ENCODE assay signal across 26 mouse cellular contexts in genomic region chr16:5836744-5837143, GRCm38 (mm10). TPM values are rescaled to one million over a fixed set of nuclear protein-coding genes. Genes with fewer than 3 reads are reported as not detected.
"Had no signal": no experiment of that assay in that cellular context is flagged by ENCODE, and none has a peak within 500 bp of the region (broad histone marks: within the 10 kb centered on the region; RNA-seq: fewer than 3 reads in every experiment).

No protein-coding gene starts in this region.

- H3K9ac ChIP-seq: heart, embryonic 12.5 days; hindbrain, embryonic 13.5 days; hindbrain, embryonic 15.5 days; kidney, embryonic 15.5 days; limb, embryonic 13.5 days; limb, embryonic 15.5 days; liver, embryonic 12.5 days; liver, embryonic 14.5 days had no signal

- H3K27ac ChIP-seq: heart, embryonic 10.5 days; hindbrain, embryonic 13.5 days; hindbrain, embryonic 15.5 days; hindbrain, postnatal 0 days; kidney, embryonic 15.5 days; kidney, postnatal 0 days; limb, embryonic 13.5 days; limb, embryonic 15.5 days; liver, embryonic 12.5 days; liver, embryonic 14.5 days had no signal

- ATAC-seq: hindbrain, postnatal 0 days; intestine, embryonic 16.5 days; liver, embryonic 12.5 days had no signal

- H3K4me1 ChIP-seq: hindbrain, embryonic 13.5 days; hindbrain, embryonic 15.5 days; kidney, embryonic 15.5 days; limb, embryonic 13.5 days; limb, embryonic 15.5 days; liver, embryonic 12.5 days had no signal

- H3K36me3 ChIP-seq: heart, embryonic 10.5 days; heart, embryonic 12.5 days; hindbrain, embryonic 13.5 days; hindbrain, embryonic 15.5 days; kidney, embryonic 15.5 days; limb, embryonic 13.5 days; limb, embryonic 15.5 days; liver, embryonic 12.5 days had no signal

- DNase-seq: gastrocnemius, postnatal 14 days; gastrocnemius, postnatal 36 days; heart, adult 18-20 months; heart, postnatal 10 days; kidney, adult 11 months; kidney, adult 2 months; kidney, adult 9 months; kidney, postnatal 14 days; kidney, postnatal 36 days; layer of hippocampus, adult 9-11 months; layer of hippocampus, postnatal 36 days; left cerebral cortex, postnatal 4 days had no signal

- H3K4me2 ChIP-seq: heart, embryonic 12.5 days; hindbrain, embryonic 13.5 days; hindbrain, embryonic 15.5 days; kidney, embryonic 15.5 days; limb, embryonic 13.5 days; limb, embryonic 15.5 days; liver, embryonic 12.5 days had no signal

- H3K4me3 ChIP-seq: heart, embryonic 10.5 days; heart, embryonic 12.5 days; hindbrain, embryonic 13.5 days; hindbrain, embryonic 15.5 days; kidney, embryonic 15.5 days; limb, embryonic 13.5 days; limb, embryonic 15.5 days; liver, embryonic 12.5 days had no signal

- H3K9me3 ChIP-seq: heart, embryonic 10.5 days; heart, embryonic 12.5 days; hindbrain, embryonic 13.5 days; hindbrain, embryonic 15.5 days; kidney, embryonic 15.5 days; limb, embryonic 13.5 days; limb, embryonic 15.5 days had no signal

- H3K27me3 ChIP-seq: heart, embryonic 12.5 days; hindbrain, embryonic 13.5 days; hindbrain, embryonic 15.5 days; kidney, embryonic 15.5 days; limb, embryonic 13.5 days; limb, embryonic 15.5 days; liver, embryonic 12.5 days had no signal

RNA-seq across cellular contexts. Expression of gene Rbfox1, which starts 48.4 kb away (rescaled TPM):
- total RNA-seq: hematopoietic stem cell, adult 5-6 weeks had no signal
- polyA plus RNA-seq: liver, adult 2 months had no signal
